Mouse (Mus musculus): ENCODE results near the gene Abcg5.

Gene Abcg5

GRCm38 (mm10) chr17:84682734-84683717 is at the start of gene Abcg5:
Abcg5 (minus strand) TSS chr17:84683011.
- in situ Hi-C loops (cut with MboI, MseI): loop anchor here in 1 of 2 experiments (10.0 kb wide), 1 partner anchor 1222 kb away; no protein-coding TSS in a partner anchor

- in situ Hi-C loops (cut with MboI, MseI): loop anchor here in 1 of 2 experiments (25.0 kb wide), 1 partner anchor 1420 kb away; no protein-coding TSS in a partner anchor
Measured at GRCm38 (mm10) chr17:84732612-84733011, 49.8 kb upstream of the Abcg5 start.

- in situ Hi-C loops (cut with MboI, MseI): loop anchor here in 1 of 2 experiments (25.0 kb wide), 1 partner anchor 1419 kb away; no protein-coding TSS in a partner anchor
Measured at GRCm38 (mm10) chr17:84731361-84731760, 48.5 kb upstream of the Abcg5 start.

GRCm38 (mm10) chr17:84729140-84729539 is 46.3 kb upstream of the Abcg5 start:
- in situ Hi-C loops (cut with MboI, MseI): loop anchor here in 1 of 2 experiments (25.0 kb wide), 1 partner anchor 1417 kb away; no protein-coding TSS in a partner anchor

- in situ Hi-C loops (cut with MboI, MseI): loop anchor here in 1 of 2 experiments (25.0 kb wide), 1 partner anchor 1416 kb away; no protein-coding TSS in a partner anchor
Measured at GRCm38 (mm10) chr17:84728201-84728911, 45.5 kb upstream of the Abcg5 start.

- in situ Hi-C loops (cut with MboI, MseI): loop anchor here in 1 of 2 experiments (25.0 kb wide), 1 partner anchor 1413 kb away; no protein-coding TSS in a partner anchor
Measured at GRCm38 (mm10) chr17:84725163-84725562, 42.4 kb upstream of the Abcg5 start.

GRCm38 (mm10) chr17:84724028-84724427 is 41.2 kb upstream of the Abcg5 start:
- in situ Hi-C loops (cut with MboI, MseI): no loop called here

GRCm38 (mm10) chr17:84719105-84719504 is 36.3 kb upstream of the Abcg5 start:
- in situ Hi-C loops (cut with MboI, MseI): no loop called here

GRCm38 (mm10) chr17:84717416-84717815 is 34.6 kb upstream of the Abcg5 start:
- in situ Hi-C loops (cut with MboI, MseI): no loop called here

GRCm38 (mm10) chr17:84716252-84716872 is 33.6 kb upstream of the Abcg5 start:
- in situ Hi-C loops (cut with MboI, MseI): no loop called here

GRCm38 (mm10) chr17:84714930-84715329 is 32.1 kb upstream of the Abcg5 start:
- in situ Hi-C loops (cut with MboI, MseI): no loop called here

- in situ Hi-C loops (cut with MboI, MseI): no loop called here
Measured at GRCm38 (mm10) chr17:84713563-84714164, 30.9 kb upstream of the Abcg5 start.

GRCm38 (mm10) chr17:84709403-84709851 is 26.6 kb upstream of the Abcg5 start:
- in situ Hi-C loops (cut with MboI, MseI): no loop called here

GRCm38 (mm10) chr17:84708818-84709217 is 26.0 kb upstream of the Abcg5 start:
- in situ Hi-C loops (cut with MboI, MseI): no loop called here

- in situ Hi-C loops (cut with MboI, MseI): no loop called here
Measured at GRCm38 (mm10) chr17:84707407-84707806, 24.6 kb upstream of the Abcg5 start.

GRCm38 (mm10) chr17:84698727-84699126 is 15.9 kb upstream of the Abcg5 start:
- in situ Hi-C loops (cut with MboI, MseI): loop anchor here in 1 of 2 experiments (10.0 kb wide), 1 partner anchor 1314 kb away; no protein-coding TSS in a partner anchor

GRCm38 (mm10) chr17:84696537-84696936 is 13.7 kb upstream of the Abcg5 start:
- in situ Hi-C loops (cut with MboI, MseI): loop anchor here in 1 of 2 experiments (10.0 kb wide), 1 partner anchor 1312 kb away; no protein-coding TSS in a partner anchor

GRCm38 (mm10) chr17:84693741-84694140 is 10.9 kb upstream of the Abcg5 start:
- in situ Hi-C loops (cut with MboI, MseI): loop anchor here in 1 of 2 experiments (10.0 kb wide), 1 partner anchor 1309 kb away; no protein-coding TSS in a partner anchor

GRCm38 (mm10) chr17:84690111-84690510 is 7.3 kb upstream of the Abcg5 start:
- in situ Hi-C loops (cut with MboI, MseI): loop anchor here in 1 of 2 experiments (10.0 kb wide), 1 partner anchor 1305 kb away; no protein-coding TSS in a partner anchor

GRCm38 (mm10) chr17:84689316-84689715 is 6.5 kb upstream of the Abcg5 start:
- in situ Hi-C loops (cut with MboI, MseI): loop anchor here in 1 of 2 experiments (5.0 to 10.0 kb wide), 2 partner anchors 37 to 1215 kb away; no protein-coding TSS in a partner anchor
